Mouse (Mus musculus) testis, adult 2 months (tissue): Measurements from ENCODE around the gene Ankrd28. TPM values are rescaled to one million over a fixed set of nuclear protein-coding genes. Genes with fewer than 3 reads are reported as not detected.
"Not testable (repeated sequence)": the region's sequence is repeated elsewhere in the genome, so short reads cannot be mapped to it uniquely, and the experiment has no call there.

ENCODE experiments used
- H3K27ac ChIP-seq: fragments of 200-500 bp; 2 replicates; pipeline ENCODE4 v1.5.1; 2012; ENCODE audit warnings: low read depth, low read length; ENCODE audit not compliant: control insufficient read depth, insufficient read depth
- H3K27me3 ChIP-seq: fragments of 200-500 bp; 2 replicates; pipeline ENCODE4 v1.6.1; 2012; ENCODE audit warnings: mild to moderate bottlenecking, low read length, moderate library complexity; ENCODE audit not compliant: control insufficient read depth, insufficient read depth
- H3K36me3 ChIP-seq: fragments of 200-500 bp; 2 replicates; pipeline ENCODE4 v1.6.1; 2012; ENCODE audit warnings: mild to moderate bottlenecking, low read length; ENCODE audit not compliant: control insufficient read depth, insufficient read depth
- H3K4me1 ChIP-seq: fragments of 200-500 bp; 2 replicates; pipeline ENCODE4 v1.6.1; 2012; ENCODE audit warnings: low read length; ENCODE audit not compliant: control insufficient read depth, insufficient read depth
- H3K4me3 ChIP-seq: fragments of 200-500 bp; 2 replicates; pipeline ENCODE4 v1.5.1; 2012; ENCODE audit warnings: low read depth, mild to moderate bottlenecking, low read length, moderate library complexity, mixed read lengths; ENCODE audit not compliant: control insufficient read depth
- CTCF ChIP-seq: fragments of 200-500 bp; IDR thresholded peaks from 2 replicates; pipeline ENCODE4 v1.5.1; 2012; ENCODE audit warnings: low read depth, mild to moderate bottlenecking, inconsistent platforms, low read length, moderate library complexity; ENCODE audit not compliant: control insufficient read depth, insufficient read depth, insufficient replicate concordance
- POLR2A ChIP-seq: fragments of 200-500 bp; IDR thresholded peaks from 2 replicates; pipeline ENCODE4 v1.6.1; 2012; ENCODE audit warnings: low read depth, mild to moderate bottlenecking, inconsistent platforms, low read length, moderate library complexity; ENCODE audit not compliant: control insufficient read depth
- polyA plus RNA-seq: library from polyadenylated mRNA; depleted of rRNA; stranded (reverse); fragments of >200 nt; gene quantifications from 2 replicates; pipeline ENCODE4 v1.2.3, GENCODE M21; 2012

Ankrd28 gene
- polyA plus RNA-seq, 1 experiment = 25.7 TPM

GRCm38 (mm10) chr14:31780412-31781233 lies 49.8 kb downstream of the Ankrd28 start:
- no peaks in the 10 kb centered on the region for H3K36me3 ChIP-seq
- no peaks in the 10 kb centered on the region for H3K4me1 ChIP-seq
- no peaks in the 10 kb centered on the region for H3K27me3 ChIP-seq
- H3K27ac ChIP-seq = peak overlapping the region; percentile 43
- TF ChIP-seq CTCF (no peak), POLR2A (no peak)
- no peak overlapping the region for H3K4me3 ChIP-seq

- Histone ChIP-seq H3K4me3 (no peak overlapping the region), H3K4me1 (no peaks in the 10 kb centered on the region), H3K27ac (no peak overlapping the region), H3K36me3 (no peaks in the 10 kb centered on the region), H3K27me3 (no peaks in the 10 kb centered on the region)
- TF ChIP-seq CTCF (no peak), POLR2A (no peak)
Observed at GRCm38 (mm10) chr14:31773518-31773917, 56.9 kb downstream of the Ankrd28 start.

- Histone ChIP-seq H3K36me3 (no peaks in the 10 kb centered on the region), H3K4me3 (no peak overlapping the region), H3K27me3 (no peaks in the 10 kb centered on the region), H3K27ac (no peak overlapping the region), H3K4me1 (no peaks in the 10 kb centered on the region)
- TF ChIP-seq CTCF (no peak), POLR2A (no peak)
Observed at GRCm38 (mm10) chr14:31772251-31772650, 58.2 kb downstream of the Ankrd28 start.

GRCm38 (mm10) chr14:31768531-31768930 lies 61.9 kb downstream of the Ankrd28 start:
- TF ChIP-seq POLR2A (no peak), CTCF (no peak)
- Histone ChIP-seq H3K27me3 (no peaks in the 10 kb centered on the region), H3K4me3 (no peak overlapping the region), H3K27ac (no peak overlapping the region), H3K4me1 (no peaks in the 10 kb centered on the region), H3K36me3 (no peaks in the 10 kb centered on the region)

- Histone ChIP-seq H3K27ac (no peak overlapping the region), H3K36me3 (no peaks in the 10 kb centered on the region; the same call in 1 of the 2 replicates), H3K4me3 (no peak overlapping the region), H3K4me1 (no peaks in the 10 kb centered on the region), H3K27me3 (no peaks in the 10 kb centered on the region)
- TF ChIP-seq CTCF (no peak), POLR2A (no peak)
Observed at GRCm38 (mm10) chr14:31764083-31764482, 66.4 kb downstream of the Ankrd28 start.

GRCm38 (mm10) chr14:31761727-31762126 lies 68.7 kb downstream of the Ankrd28 start:
- no peaks in the 10 kb centered on the region for H3K4me1 ChIP-seq
- H3K27ac ChIP-seq = no peak overlapping the region
- no peaks in the 10 kb centered on the region for H3K27me3 ChIP-seq
- H3K36me3 ChIP-seq = no peaks in the 10 kb centered on the region; the same call in 1 of the 2 replicates
- TF ChIP-seq CTCF = no peak
- no peak for TF ChIP-seq POLR2A
- H3K4me3 ChIP-seq = no peak overlapping the region

GRCm38 (mm10) chr14:31759195-31759594 lies 71.3 kb downstream of the Ankrd28 start:
- Histone ChIP-seq H3K27ac (no peak overlapping the region), H3K27me3 (no peaks in the 10 kb centered on the region), H3K36me3 (no peaks in the 10 kb centered on the region; the same call in none of the 2 replicates), H3K4me3 (no peak overlapping the region), H3K4me1 (no peaks in the 10 kb centered on the region)
- TF ChIP-seq CTCF (no peak), POLR2A (no peak)

- not testable (repeated sequence) for H3K27ac ChIP-seq, H3K36me3 ChIP-seq, H3K4me1 ChIP-seq
Observed at GRCm38 (mm10) chr14:31758410-31758809, 72.0 kb downstream of the Ankrd28 start.

More at GRCm38 (mm10) chr14:31758410-31758809, 72.0 kb downstream of the Ankrd28 start:
- H3K4me3 ChIP-seq, H3K27me3 ChIP-seq: not testable (repeated sequence)
